Mouse (Mus musculus): ENCODE data around the gene Sec14l3. TPM values are rescaled to one million over a fixed set of nuclear protein-coding genes. Genes with fewer than 3 reads are reported as not detected.
"Not testable (repeated sequence)": the region's sequence is repeated elsewhere in the genome, so short reads cannot be mapped to it uniquely, and the experiment has no call there.

Gene Sec14l3
- not detected in 2 replicates for polyA plus RNA-seq (2015; fragmentation: Nextera tagmentation; extraction: Ambion mirVana)

DNA sequence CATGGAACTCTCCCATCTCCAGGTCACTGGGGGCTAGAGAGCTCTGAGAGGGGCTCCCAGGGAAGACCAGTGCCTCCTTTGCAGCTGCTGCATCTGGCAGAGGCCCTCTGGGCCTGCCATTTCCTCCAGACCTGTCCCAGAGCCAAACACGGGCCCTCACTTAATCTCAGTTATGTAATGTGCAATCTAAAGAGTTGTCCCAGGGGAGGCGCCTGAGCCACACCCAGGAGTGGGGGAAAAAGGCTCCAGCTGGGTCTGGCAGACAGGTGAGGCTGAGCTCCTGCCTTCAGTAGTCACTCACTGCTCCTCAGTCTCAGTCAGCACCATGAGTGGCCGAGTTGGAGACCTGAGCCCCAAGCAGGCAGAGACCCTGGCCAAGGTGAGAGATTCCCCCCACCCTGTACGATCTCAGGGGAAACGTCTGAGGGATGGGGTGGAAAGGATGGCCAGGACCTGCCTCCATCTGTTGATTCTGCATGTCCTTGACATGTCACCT is at the start of gene Sec14l3:
TSS of gene Sec14l3 (plus strand) at position 215 of the 496 bp plus-strand sequence.
- no peak within 1 kb of the TSS for H3K9ac ChIP-seq
- WGBS: 55% methylated on average over 5 of the region's 5 CpGs
- no peak for ATAC-seq (ENCODE audit: insufficient number of reproducible peaks, low FRiP score, low TSS enrichment, low read depth)

DNA sequence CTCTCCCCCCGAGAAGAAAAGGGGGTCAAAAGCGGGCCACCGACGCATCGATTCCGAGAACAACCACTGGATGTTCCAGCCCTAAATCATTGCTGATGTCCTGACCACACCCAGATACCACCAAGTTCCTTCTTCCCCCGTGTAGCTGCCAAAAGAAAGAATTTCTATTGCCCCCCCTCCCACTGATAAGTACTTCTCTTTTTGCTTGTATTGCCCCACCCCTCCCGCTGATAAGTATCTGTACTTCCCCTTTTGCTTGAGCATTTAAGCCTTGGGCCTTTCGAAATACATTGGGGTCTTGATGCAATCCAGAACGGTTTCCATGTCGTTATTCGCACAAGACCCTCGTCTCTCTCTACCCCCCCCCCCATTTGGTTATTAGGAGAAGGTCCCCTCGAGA is 48.8 kb upstream of the Sec14l3 start:
- not testable (repeated sequence) for H3K27ac ChIP-seq; H3K9ac ChIP-seq; H3K36me3 ChIP-seq; H3K27me3 ChIP-seq; H3K4me1 ChIP-seq; ATAC-seq (ENCODE audit: insufficient number of reproducible peaks, low FRiP score, low TSS enrichment, low read depth); H3K4me3 ChIP-seq; H3K9me3 ChIP-seq; H3K4me2 ChIP-seq
- 86% methylated on average over 14 of the region's 14 CpGs for WGBS

More for the DNA sequence above, at the start of gene Sec14l3:
- H3K4me3 ChIP-seq: no peak within 1 kb of the TSS
- H3K4me2 ChIP-seq: no peak within 1 kb of the TSS
- no peaks in the 10 kb centered on the region; the same call in 1 of the 2 replicates for H3K27me3 ChIP-seq
- no peaks in the 10 kb centered on the region for H3K9me3 ChIP-seq
- no peak within 1 kb of the TSS for H3K27ac ChIP-seq
- H3K36me3 ChIP-seq: no peaks in the 10 kb centered on the region
- no peaks in the 10 kb centered on the region for H3K4me1 ChIP-seq

DNA sequence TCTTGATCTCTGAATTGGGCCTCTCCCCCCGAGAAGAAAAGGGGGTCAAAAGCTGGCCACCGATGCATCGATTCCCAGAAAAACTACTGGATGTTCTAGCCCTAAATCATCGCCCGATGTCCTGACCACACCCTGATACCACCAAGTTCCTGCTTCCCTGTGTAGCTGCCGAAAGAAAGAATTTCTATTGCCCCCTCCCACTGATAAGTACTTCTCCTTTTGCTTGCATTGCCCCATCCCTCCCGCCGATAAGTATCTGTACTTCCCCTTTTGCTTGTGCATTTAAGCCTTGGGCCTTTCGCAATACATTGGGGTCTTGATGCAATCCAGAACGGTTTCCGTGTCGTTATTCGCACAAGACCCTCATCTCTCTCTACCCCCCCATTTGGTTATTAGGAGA is 42.5 kb upstream of the Sec14l3 start:
- H3K4me1 ChIP-seq; H3K36me3 ChIP-seq; H3K4me2 ChIP-seq; H3K27ac ChIP-seq; H3K9me3 ChIP-seq; H3K9ac ChIP-seq; H3K4me3 ChIP-seq; ATAC-seq (ENCODE audit: insufficient number of reproducible peaks, low FRiP score, low TSS enrichment, low read depth); H3K27me3 ChIP-seq: not testable (repeated sequence)
- WGBS: 87% methylated on average over 13 of the region's 13 CpGs

DNA sequence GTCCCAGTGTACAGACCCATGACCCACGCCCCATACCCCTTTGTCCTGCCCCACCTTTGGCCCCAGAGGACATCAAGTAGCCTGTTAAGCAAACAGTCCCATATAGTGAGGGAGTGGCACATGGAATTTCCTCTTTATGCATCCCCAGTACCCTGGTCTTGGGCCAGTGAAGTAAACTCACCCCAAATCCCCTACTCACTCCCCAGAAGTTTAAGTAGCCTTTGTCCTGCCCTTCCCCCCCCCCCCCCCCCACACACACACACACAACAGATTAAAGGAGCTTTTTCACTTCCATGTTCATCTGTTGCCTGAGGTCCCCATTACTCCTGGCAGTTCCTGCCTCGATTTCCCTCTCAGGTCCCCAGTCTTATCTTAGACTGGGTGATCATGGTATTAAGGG is 41.3 kb upstream of the Sec14l3 start:
- no peaks in the 10 kb centered on the region for H3K36me3 ChIP-seq
- H3K9ac ChIP-seq: no peak overlapping the region
- no peaks in the 10 kb centered on the region for H3K27me3 ChIP-seq
- H3K4me1 ChIP-seq: no peaks in the 10 kb centered on the region
- ATAC-seq (ENCODE audit: insufficient number of reproducible peaks, low FRiP score, low TSS enrichment, low read depth): no peak
- H3K4me3 ChIP-seq: no peak overlapping the region
- H3K9me3 ChIP-seq: no peaks in the 10 kb centered on the region
- WGBS: 60% methylated on average over 2 of the region's 2 CpGs
- no peak overlapping the region for H3K27ac ChIP-seq
- H3K4me2 ChIP-seq: no peak overlapping the region

DNA sequence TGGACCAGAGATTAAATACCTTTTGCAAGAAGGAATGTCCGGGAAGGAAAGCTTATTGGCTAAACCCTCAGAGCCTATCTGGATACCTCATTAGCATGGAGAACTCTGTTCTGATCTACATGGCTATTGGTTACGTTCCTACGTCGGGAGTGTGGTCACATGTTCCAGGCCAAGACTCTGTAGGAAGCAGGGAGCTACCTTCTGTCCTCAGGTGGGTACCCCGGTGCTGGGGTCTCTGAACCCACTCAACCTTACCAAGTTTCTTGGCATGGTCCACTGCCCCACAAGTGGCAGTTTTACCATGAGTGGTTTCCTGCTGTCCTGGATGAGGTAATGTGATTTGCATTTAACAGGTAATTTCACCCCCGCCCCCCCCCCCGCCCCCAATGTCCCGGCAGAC is 37.6 kb upstream of the Sec14l3 start:
- H3K4me1 ChIP-seq: no peaks in the 10 kb centered on the region
- H3K36me3 ChIP-seq: no peaks in the 10 kb centered on the region
- H3K9me3 ChIP-seq: no peaks in the 10 kb centered on the region
- no peak for ATAC-seq (ENCODE audit: insufficient number of reproducible peaks, low FRiP score, low TSS enrichment, low read depth)
- H3K27me3 ChIP-seq: peaks cover 12% of the 10 kb centered on the region; the same call in 1 of the 2 replicates
- 70% methylated on average over 8 of the region's 8 CpGs for WGBS
- no peak overlapping the region for H3K4me2 ChIP-seq
- no peak overlapping the region for H3K27ac ChIP-seq
- H3K4me3 ChIP-seq: no peak overlapping the region
- no peak overlapping the region for H3K9ac ChIP-seq

DNA sequence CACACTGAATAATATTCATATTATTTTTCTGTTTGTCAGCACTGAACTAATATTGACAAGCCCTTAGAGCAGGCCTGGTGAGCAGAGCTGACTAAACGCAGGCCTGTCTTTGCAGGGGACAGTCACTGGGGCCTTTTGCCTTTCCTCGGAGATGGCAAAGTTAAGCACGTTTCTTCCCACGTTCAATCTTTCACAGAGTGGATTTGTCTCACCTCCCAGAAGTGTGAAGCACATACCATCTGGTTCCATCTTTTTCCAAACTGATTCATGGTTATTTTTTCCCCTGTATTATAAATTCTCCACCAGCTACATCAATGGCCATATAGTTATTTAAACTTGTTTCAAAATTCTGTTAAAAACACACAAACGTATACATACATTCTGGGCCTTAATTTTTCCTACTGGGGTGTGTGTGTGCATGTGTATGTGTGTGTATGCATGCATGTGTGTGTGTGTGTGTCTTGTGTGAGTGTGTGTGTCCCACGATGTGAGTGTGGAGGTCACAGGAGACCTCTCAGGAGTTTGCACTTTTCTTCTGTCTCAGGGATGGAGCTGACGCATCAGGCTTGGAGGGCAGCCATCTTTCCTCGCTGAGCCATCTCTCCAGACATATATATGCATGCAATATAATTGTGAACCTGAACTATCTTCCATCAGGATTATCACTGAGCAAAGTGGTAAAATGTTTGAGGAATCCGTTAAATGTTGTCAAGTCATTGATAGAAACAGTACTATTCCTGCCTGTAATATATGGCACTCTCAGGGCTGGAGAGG is 36.9 kb upstream of the Sec14l3 start:
- Histone ChIP-seq H3K4me2 (no peak overlapping the region), H3K9me3 (no peaks in the 10 kb centered on the region), H3K9ac (no peak overlapping the region), H3K4me1 (no peaks in the 10 kb centered on the region), H3K4me3 (no peak overlapping the region), H3K36me3 (no peaks in the 10 kb centered on the region), H3K27ac (no peak overlapping the region), H3K27me3 (peaks cover 12% of the 10 kb centered on the region; the same call in 1 of the 2 replicates)
- WGBS: 75% methylated on average over 9 of the region's 9 CpGs
- ATAC-seq (ENCODE audit: insufficient number of reproducible peaks, low FRiP score, low TSS enrichment, low read depth): no peak

DNA sequence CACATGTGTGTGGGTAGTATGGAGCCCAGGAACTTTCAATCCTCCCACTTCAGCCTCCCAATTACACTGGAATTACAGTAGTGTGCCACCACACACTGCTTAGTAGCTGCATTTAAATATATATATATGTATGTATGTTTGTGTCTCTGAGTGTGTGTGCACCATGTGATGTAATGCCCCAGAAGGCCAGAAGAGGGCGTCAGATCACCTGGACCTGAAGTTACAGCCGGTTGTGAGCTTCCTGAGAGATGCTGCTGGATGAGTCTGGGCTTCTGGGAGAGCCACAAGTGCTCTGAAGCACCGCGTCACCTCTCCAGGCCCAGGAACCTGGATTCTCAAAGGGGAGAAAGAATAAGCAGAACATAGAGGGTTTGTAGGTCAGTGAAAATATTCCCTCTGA is 35.3 kb upstream of the Sec14l3 start:
- ATAC-seq (ENCODE audit: insufficient number of reproducible peaks, low FRiP score, low TSS enrichment, low read depth): no peak
- no peak overlapping the region for H3K4me3 ChIP-seq
- 66% methylated on average over 4 of the region's 4 CpGs for WGBS
- H3K27me3 ChIP-seq: peaks cover 12% of the 10 kb centered on the region; the same call in 1 of the 2 replicates
- no peaks in the 10 kb centered on the region for H3K9me3 ChIP-seq
- H3K4me2 ChIP-seq: no peak overlapping the region
- no peaks in the 10 kb centered on the region for H3K4me1 ChIP-seq
- no peak overlapping the region for H3K27ac ChIP-seq
- H3K36me3 ChIP-seq: no peaks in the 10 kb centered on the region
- no peak overlapping the region for H3K9ac ChIP-seq

DNA sequence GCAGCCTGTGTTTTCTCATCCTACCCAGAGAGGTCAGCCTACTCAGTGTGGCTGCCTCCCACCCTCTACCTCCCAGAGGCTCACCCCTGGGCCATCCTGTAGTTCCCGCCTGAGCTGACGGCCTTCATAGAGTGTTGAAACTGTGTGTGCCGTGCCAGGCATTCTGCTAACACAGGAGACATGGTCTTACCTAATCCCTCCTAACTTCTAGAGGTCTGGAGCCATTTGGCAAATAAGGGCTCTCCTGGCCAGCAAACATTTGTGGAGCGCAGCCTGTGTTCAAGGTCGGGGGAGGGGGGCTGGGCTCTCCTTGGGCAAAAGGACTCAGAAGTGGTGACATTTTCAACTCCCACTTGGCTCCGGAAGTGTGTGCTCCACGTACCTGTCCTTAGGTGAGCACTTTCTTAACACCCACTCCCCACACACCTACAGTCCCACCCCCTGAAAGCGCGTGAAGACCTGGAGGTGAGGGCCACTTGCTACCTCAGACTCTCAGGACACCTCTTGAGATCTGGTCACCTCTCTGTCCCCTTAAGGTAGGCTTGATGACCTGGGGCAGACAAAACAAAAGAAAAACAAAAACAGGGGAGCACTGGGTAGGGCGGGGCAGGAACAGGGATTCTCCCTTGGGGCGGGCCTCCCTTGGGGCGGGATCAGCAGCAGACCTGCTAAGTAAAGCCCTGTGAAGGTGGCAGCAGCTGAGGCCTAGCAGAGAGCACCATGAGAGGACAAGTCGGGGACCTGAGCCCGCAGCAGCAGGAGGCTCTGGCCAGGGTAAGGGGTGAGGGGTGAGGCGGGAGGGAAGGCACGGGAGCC is 33.3 kb upstream of the Sec14l3 start, which contains the start of gene Sec14l4:
TSS of gene Sec14l4 (plus strand) at position 337 of the 816 bp plus-strand sequence.
- 29% methylated on average over 15 of the region's 16 CpGs for WGBS
- no peak within 1 kb of the TSS for H3K27ac ChIP-seq
- H3K9me3 ChIP-seq: no peaks in the 10 kb centered on the region
- H3K36me3 ChIP-seq: no peaks in the 10 kb centered on the region
- no peak within 1 kb of the TSS for H3K4me3 ChIP-seq
- H3K4me1 ChIP-seq: no peaks in the 10 kb centered on the region
- peaks cover 12% of the 10 kb centered on the region; the same call in 1 of the 2 replicates for H3K27me3 ChIP-seq
- no peak for ATAC-seq (ENCODE audit: insufficient number of reproducible peaks, low FRiP score, low TSS enrichment, low read depth)
- H3K9ac ChIP-seq: no peak within 1 kb of the TSS
- H3K4me2 ChIP-seq: no peak within 1 kb of the TSS

DNA sequence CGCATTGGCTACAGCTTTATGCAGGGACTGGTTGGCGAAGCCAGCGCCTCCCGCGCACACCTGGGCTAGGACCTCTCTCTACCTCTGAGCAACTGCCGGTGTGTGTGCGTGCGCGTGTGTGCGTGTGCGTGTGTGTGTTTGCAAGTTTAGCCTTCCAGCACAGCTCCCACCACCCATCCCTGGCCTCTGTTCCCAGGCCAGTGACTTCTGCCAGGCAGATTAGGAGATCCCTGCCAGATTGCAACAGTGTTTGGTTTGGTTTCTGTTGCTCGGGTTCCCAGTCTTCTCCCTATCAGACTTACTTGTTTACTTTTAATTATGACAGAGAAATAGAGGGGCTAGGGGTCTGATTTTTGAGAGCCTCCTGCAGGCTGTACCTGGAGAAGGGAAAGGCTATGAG is 32.7 kb upstream of the Sec14l3 start:
- Histone ChIP-seq H3K36me3 (no peaks in the 10 kb centered on the region), H3K27me3 (peaks cover 12% of the 10 kb centered on the region; the same call in 1 of the 2 replicates), H3K4me1 (no peaks in the 10 kb centered on the region), H3K4me2 (no peak overlapping the region), H3K9ac (no peak overlapping the region), H3K27ac (no peak overlapping the region), H3K9me3 (no peaks in the 10 kb centered on the region), H3K4me3 (no peak overlapping the region)
- 33% methylated on average over 12 of the region's 12 CpGs for WGBS
- ATAC-seq (ENCODE audit: insufficient number of reproducible peaks, low FRiP score, low TSS enrichment, low read depth): no peak

DNA sequence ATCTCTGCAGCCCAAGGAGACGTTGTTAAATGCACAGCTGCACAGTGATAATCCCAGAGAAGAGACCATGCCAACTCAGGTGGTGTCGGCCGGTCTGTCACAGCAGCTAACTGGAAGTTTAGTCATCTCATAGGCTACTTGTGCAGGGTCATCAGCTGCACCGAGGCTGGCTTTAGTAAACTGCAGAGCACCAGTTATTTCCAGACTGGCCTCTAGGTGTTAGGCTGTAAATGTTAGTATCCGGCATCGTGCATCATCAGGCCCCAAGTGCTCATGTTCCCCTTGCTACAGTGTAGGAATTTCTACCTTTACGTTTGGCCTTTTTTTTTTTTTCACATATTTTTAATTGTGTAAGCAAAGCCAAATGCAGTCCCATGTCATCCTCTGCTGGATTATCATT is 31.2 kb upstream of the Sec14l3 start:
- 53% methylated on average over 7 of the region's 7 CpGs for WGBS
- Histone ChIP-seq H3K9me3 (no peaks in the 10 kb centered on the region), H3K27ac (no peak overlapping the region), H3K4me3 (no peak overlapping the region), H3K36me3 (no peaks in the 10 kb centered on the region), H3K4me1 (no peaks in the 10 kb centered on the region), H3K4me2 (no peak overlapping the region), H3K27me3 (peaks cover 12% of the 10 kb centered on the region; the same call in 1 of the 2 replicates), H3K9ac (no peak overlapping the region)
- ATAC-seq (ENCODE audit: insufficient number of reproducible peaks, low FRiP score, low TSS enrichment, low read depth): no peak

DNA sequence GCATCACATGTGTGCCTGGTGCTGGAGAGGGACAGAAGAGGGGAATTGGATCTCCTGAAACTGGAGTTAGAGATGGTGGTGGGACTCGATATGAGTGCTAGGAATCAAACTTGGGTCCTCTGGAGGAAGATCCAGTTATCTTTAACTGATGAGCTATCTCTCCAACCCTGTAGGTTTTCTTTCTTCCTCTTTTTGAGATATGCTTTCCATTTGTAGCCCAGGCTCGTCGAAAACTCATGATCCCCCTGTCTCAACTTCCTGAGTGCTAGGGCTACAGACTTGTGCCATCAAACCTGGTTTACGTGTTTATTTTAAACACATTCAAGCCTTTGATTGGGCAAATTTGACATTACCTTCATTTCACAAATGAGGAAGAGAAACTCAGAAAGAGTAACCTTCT is 30.5 kb upstream of the Sec14l3 start:
- Histone ChIP-seq H3K9me3 (no peaks in the 10 kb centered on the region), H3K4me2 (no peak overlapping the region), H3K27me3 (peaks cover 12% of the 10 kb centered on the region; the same call in 1 of the 2 replicates), H3K9ac (no peak overlapping the region), H3K4me3 (no peak overlapping the region), H3K4me1 (no peaks in the 10 kb centered on the region), H3K27ac (no peak overlapping the region), H3K36me3 (no peaks in the 10 kb centered on the region)
- no peak for ATAC-seq (ENCODE audit: insufficient number of reproducible peaks, low FRiP score, low TSS enrichment, low read depth)
- WGBS: 81% methylated on average over 4 of the region's 4 CpGs
